Mouse (Mus musculus) cerebellum, adult 2 months (tissue): ENCODE measurements around the gene Clcn7. TPM values are rescaled to one million over a fixed set of nuclear protein-coding genes. Genes with fewer than 3 reads are reported as not detected.
"Not testable (repeated sequence)": the region's sequence is repeated elsewhere in the genome, so short reads cannot be mapped to it uniquely, and the experiment has no call there.

ENCODE experiments used
- DNase-seq, 2 experiments: peaks; one replicate each; pipeline ENCODE4 v3.0.0; 2021
- H3K27ac ChIP-seq: fragments of 200-500 bp; 2 replicates; pipeline ENCODE4 v1.5.1; 2012; ENCODE audit warnings: low read length, control low read depth, inconsistent platforms; ENCODE audit not compliant: insufficient read depth
- H3K27me3 ChIP-seq: fragments of 200-500 bp; 2 replicates; pipeline ENCODE4 v1.6.1; 2012; ENCODE audit warnings: inconsistent platforms, mild to moderate bottlenecking, low read length, moderate library complexity; ENCODE audit not compliant: control insufficient read depth, insufficient read depth
- H3K4me1 ChIP-seq: fragments of 200-500 bp; 2 replicates; pipeline ENCODE4 v1.6.1; 2011; ENCODE audit warnings: low read length; ENCODE audit not compliant: control insufficient read depth, insufficient read depth
- H3K4me3 ChIP-seq: fragments of 200-500 bp; replicated peaks from 2 replicates; pipeline ENCODE3; 2011; ENCODE audit warnings: mild to moderate bottlenecking, low read depth, low read length, control low read depth; ENCODE audit not compliant: insufficient read depth
- CTCF ChIP-seq: fragments of 200-500 bp; IDR thresholded peaks from 2 replicates; pipeline ENCODE4 v1.5.1; 2011; ENCODE audit warnings: low read depth, mild to moderate bottlenecking, control low read depth, low read length, moderate library complexity, borderline replicate concordance; ENCODE audit not compliant: insufficient read depth
- POLR2A ChIP-seq: fragments of 200-500 bp; IDR thresholded peaks from 2 replicates; pipeline ENCODE4 v1.6.1; 2011; ENCODE audit warnings: low read length, control low read depth, borderline replicate concordance; ENCODE audit not compliant: insufficient read depth
- WGBS: fragments of 180-500 bp; shearing (Covaris S2); methylation state at CpG from one replicate; pipeline ENCODE4 v1.1.7; 2018; 5-methylcytosine and 5-hydroxymethylcytosine counted together
- polyA plus RNA-seq: library from polyadenylated mRNA; depleted of rRNA; stranded (reverse); fragments of >200 nt; gene quantifications from 2 replicates; pipeline ENCODE4 v1.2.3, GENCODE M21; 2012

Clcn7 gene
- polyA plus RNA-seq, 1 experiment = 50.3 TPM

- H3K4me3 ChIP-seq = peak within 1 kb of the TSS; percentile 79
- no peaks in the 10 kb centered on the region for H3K27me3 ChIP-seq
- TF ChIP-seq CTCF (no peak), POLR2A (peak; percentile 82)
- H3K27ac ChIP-seq = peak within 1 kb of the TSS; percentile 94
- WGBS = 4% methylated on average over 40 of the region's 40 CpGs
- H3K4me1 ChIP-seq = peaks cover 22% of the 10 kb centered on the region
- DNase-seq = peak; percentile 92 to 95
Measured at GRCm38 (mm10) chr17:25115664-25116432, 17.3 kb upstream of the Clcn7 start, which contains the start of gene Telo2. Gene Telo2 (minus strand): TSS chr17:25115967.

GRCm38 (mm10) chr17:25117263-25117662 lies 15.9 kb upstream of the Clcn7 start:
- DNase-seq = no peak
- no peaks in the 10 kb centered on the region for H3K27me3 ChIP-seq
- peaks cover 8% of the 10 kb centered on the region for H3K4me1 ChIP-seq
- WGBS = 33% methylated on average over 4 of the region's 4 CpGs
- H3K4me3 ChIP-seq = no peak overlapping the region
- no peak overlapping the region for H3K27ac ChIP-seq
- TF ChIP-seq POLR2A (no peak), CTCF (peak; percentile 38; the same call in 1 of the 2 replicates)

- Histone ChIP-seq H3K27ac (no peak within 1 kb of the TSS), H3K27me3 (no peaks in the 10 kb centered on the region), H3K4me1 (no peaks in the 10 kb centered on the region; the same call in 1 of the 2 replicates), H3K4me3 (no peak within 1 kb of the TSS)
- DNase-seq = no peak
- no peak for TF ChIP-seq POLR2A
- no peak for TF ChIP-seq CTCF
- 39% methylated on average over 3 of the region's 3 CpGs for WGBS
Measured at GRCm38 (mm10) chr17:25120406-25120805, 12.8 kb upstream of the Clcn7 start, which contains the start of gene Ptx4. Gene Ptx4 (plus strand): TSS chr17:25120760.

- no peak overlapping the region for H3K27ac ChIP-seq
- TF ChIP-seq POLR2A (no peak), CTCF (peak; percentile 41; the same call in 1 of the 2 replicates)
- no peaks in the 10 kb centered on the region for H3K27me3 ChIP-seq
- WGBS = 31% methylated on average over 7 of the region's 7 CpGs
- H3K4me1 ChIP-seq = no peaks in the 10 kb centered on the region
- no peak for DNase-seq
- no peak overlapping the region for H3K4me3 ChIP-seq
Measured at GRCm38 (mm10) chr17:25123979-25124378, 9.2 kb upstream of the Clcn7 start.

- H3K4me3 ChIP-seq, H3K27me3 ChIP-seq, H3K27ac ChIP-seq, H3K4me1 ChIP-seq, DNase-seq: not testable (repeated sequence)
- WGBS = 65% methylated on average over 3 of the region's 3 CpGs
Measured at GRCm38 (mm10) chr17:25125442-25126060, 7.6 kb upstream of the Clcn7 start.

GRCm38 (mm10) chr17:25127079-25127478 lies 6.1 kb upstream of the Clcn7 start:
- Histone ChIP-seq H3K27ac (no peak overlapping the region), H3K4me1 (no peaks in the 10 kb centered on the region), H3K4me3 (no peak overlapping the region), H3K27me3 (no peaks in the 10 kb centered on the region)
- WGBS = 44% methylated on average over 8 of the region's 8 CpGs
- TF ChIP-seq POLR2A = no peak
- no peak for TF ChIP-seq CTCF
- no peak for DNase-seq

GRCm38 (mm10) chr17:25127681-25128080 lies 5.5 kb upstream of the Clcn7 start:
- Histone ChIP-seq H3K27me3 (no peaks in the 10 kb centered on the region), H3K27ac (no peak overlapping the region), H3K4me3 (no peak overlapping the region), H3K4me1 (no peaks in the 10 kb centered on the region)
- WGBS = 76% methylated on average over 9 of the region's 9 CpGs
- DNase-seq = no peak
- TF ChIP-seq POLR2A = no peak
- TF ChIP-seq CTCF = no peak

GRCm38 (mm10) chr17:25130060-25130459 lies 3.1 kb upstream of the Clcn7 start:
- no peak for TF ChIP-seq CTCF
- Histone ChIP-seq H3K27me3 (no peaks in the 10 kb centered on the region), H3K4me3 (no peak overlapping the region), H3K4me1 (peaks cover 7% of the 10 kb centered on the region), H3K27ac (no peak overlapping the region)
- DNase-seq = no peak
- 70% methylated on average over 1 of the region's 1 CpGs for WGBS
